Mouse (Mus musculus): ENCODE measurements around the gene Olfr1370. TPM values are rescaled to one million over a fixed set of nuclear protein-coding genes. Genes with fewer than 3 reads are reported as not detected.
"Not testable (repeated sequence)": the region's sequence is repeated elsewhere in the genome, so short reads cannot be mapped to it uniquely, and the experiment has no call there.

The Olfr1370 gene
- not detected in 2 replicates for polyA plus RNA-seq (2015; fragmentation: Nextera tagmentation; extraction: Ambion mirVana)

DNA sequence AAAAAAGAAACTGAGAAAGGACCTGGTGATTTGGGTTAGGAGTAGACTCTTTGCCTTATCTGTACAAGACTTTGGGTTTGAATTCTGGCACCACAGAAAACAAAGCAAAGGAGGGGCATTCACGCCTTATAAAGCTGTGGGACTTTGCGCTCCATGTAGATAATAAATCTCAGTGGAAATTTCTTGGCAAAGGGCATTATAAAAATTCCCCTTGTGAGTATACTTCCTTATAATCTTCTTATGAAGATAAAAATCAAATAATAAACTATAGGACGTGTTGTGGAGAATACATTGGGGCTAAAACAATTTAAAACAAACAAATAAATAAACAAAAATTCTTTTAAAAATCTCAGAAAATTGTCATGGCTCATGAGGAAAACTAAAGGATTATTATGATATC, at the start of gene Olfr1370:
Gene Olfr1370 (minus strand): TSS at position 101 of the 400 bp plus-strand sequence.
- 57% methylated on average over 3 of the region's 3 CpGs for WGBS (ENCODE audit: insufficient replicate concordance)

DNA sequence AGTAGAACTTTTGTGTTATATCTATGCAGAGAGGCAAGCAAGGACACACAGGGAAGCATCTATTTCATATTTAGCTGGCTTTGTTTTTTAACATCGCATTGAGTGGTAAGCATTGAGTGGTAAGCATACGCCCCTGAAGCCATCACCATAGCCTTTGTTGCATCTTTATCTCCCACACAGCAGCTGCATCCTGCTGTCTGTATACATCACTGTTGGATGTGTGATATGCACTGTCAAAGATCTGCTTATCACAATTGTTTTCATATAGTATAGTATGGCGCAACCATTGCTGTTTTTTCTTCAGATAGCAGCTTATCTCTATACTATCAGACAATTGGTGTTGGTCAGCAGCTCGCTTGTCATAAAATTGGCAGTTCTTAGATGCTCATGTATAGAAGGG, 39.4 kb upstream of the Olfr1370 start:
- Histone ChIP-seq H3K27ac (no peak overlapping the region), H3K9me3 (replicated peaks) (no peaks in the 10 kb centered on the region), H3K4me3 (replicated peaks) (no peak overlapping the region), H3K9ac (no peak overlapping the region), H3K4me1 (replicated peaks) (0 out of 2 replicates have a peak, but pooled peaks cover 6% of the 10 kb centered on the region), H3K4me2 (no peak overlapping the region), H3K36me3 (no peaks in the 10 kb centered on the region), H3K27me3 (no peaks in the 10 kb centered on the region)
- 20% methylated on average over 4 of the region's 4 CpGs for WGBS (ENCODE audit: insufficient replicate concordance)
- peak; percentile 74 for ATAC-seq (ENCODE audit: low read depth)
- DNase-seq, result no peak

More for the DNA sequence above, at the start of gene Olfr1370:
- no peaks in the 10 kb centered on the region for H3K27me3 ChIP-seq
- no peaks in the 10 kb centered on the region for H3K9me3 ChIP-seq (replicated peaks)
- no peak within 1 kb of the TSS for H3K4me3 ChIP-seq (replicated peaks)
- no peaks in the 10 kb centered on the region for H3K36me3 ChIP-seq
- H3K4me2 ChIP-seq, result no peak within 1 kb of the TSS
- no peaks in the 10 kb centered on the region for H3K4me1 ChIP-seq (replicated peaks)
- DNase-seq, result no peak
- H3K27ac ChIP-seq, result no peak within 1 kb of the TSS
- ATAC-seq (ENCODE audit: low read depth), result no peak
- no peak within 1 kb of the TSS for H3K9ac ChIP-seq

DNA sequence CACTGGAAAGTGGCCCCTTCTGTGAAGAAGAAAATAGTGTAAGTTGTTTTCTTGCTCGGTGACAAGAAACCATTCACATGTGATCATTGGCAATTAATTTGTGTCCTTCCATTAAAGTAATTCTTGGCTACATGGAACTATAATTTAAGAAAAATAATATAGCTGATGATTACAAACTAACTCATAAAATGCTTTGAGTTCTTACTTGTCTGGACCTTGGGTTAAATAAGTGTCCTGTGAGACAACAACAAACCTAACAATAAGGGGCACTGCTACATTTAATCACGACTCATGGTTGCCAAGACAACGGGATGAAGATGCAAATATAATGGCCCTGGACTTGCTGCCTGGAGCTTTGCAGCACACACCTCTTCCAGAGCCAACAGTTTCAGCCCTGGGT, 36.4 kb upstream of the Olfr1370 start, which contains the start of gene Olfr1369-ps1:
Gene Olfr1369-ps1 (plus strand): TSS at position 301 of the 400 bp plus-strand sequence.
- H3K4me2 ChIP-seq; H3K27me3 ChIP-seq; H3K9me3 ChIP-seq (replicated peaks); H3K36me3 ChIP-seq; DNase-seq; H3K9ac ChIP-seq; H3K4me1 ChIP-seq (replicated peaks); H3K27ac ChIP-seq; ATAC-seq (ENCODE audit: low read depth); H3K4me3 ChIP-seq (replicated peaks): not testable (repeated sequence)
- WGBS (ENCODE audit: insufficient replicate concordance), result 64% methylated on average over 3 of the region's 3 CpGs

DNA sequence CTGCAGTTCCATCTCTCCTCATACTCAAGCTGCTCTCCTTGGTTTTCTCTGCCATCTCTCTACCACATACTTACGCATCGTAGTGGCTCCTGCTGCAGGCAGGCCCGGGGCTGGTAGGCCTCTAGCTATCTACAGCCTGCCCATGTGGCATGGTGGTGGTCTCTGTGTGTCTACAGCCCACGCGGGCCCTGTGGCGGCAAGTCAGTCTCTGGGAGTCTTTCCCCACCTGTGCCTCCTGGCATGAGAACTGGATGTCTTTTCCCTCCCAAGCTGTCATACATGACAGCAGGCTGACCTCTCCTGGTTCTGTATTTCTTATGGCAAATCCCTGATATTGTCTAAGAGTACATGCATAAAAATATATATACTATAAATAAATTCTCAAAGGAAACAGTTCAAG, 35.7 kb upstream of the Olfr1370 start:
- 0 out of 2 replicates have a peak, but pooled peaks cover 6% of the 10 kb centered on the region for H3K4me1 ChIP-seq (replicated peaks)
- no peaks in the 10 kb centered on the region for H3K27me3 ChIP-seq
- H3K36me3 ChIP-seq, result no peaks in the 10 kb centered on the region
- no peak overlapping the region for H3K9ac ChIP-seq
- H3K4me3 ChIP-seq (replicated peaks), result no peak overlapping the region
- WGBS (ENCODE audit: insufficient replicate concordance), result 76% methylated on average over 6 of the region's 6 CpGs
- H3K27ac ChIP-seq, result no peak overlapping the region
- no peak for ATAC-seq (ENCODE audit: low read depth)
- no peak for DNase-seq
- no peaks in the 10 kb centered on the region for H3K9me3 ChIP-seq (replicated peaks)
- no peak overlapping the region for H3K4me2 ChIP-seq

DNA sequence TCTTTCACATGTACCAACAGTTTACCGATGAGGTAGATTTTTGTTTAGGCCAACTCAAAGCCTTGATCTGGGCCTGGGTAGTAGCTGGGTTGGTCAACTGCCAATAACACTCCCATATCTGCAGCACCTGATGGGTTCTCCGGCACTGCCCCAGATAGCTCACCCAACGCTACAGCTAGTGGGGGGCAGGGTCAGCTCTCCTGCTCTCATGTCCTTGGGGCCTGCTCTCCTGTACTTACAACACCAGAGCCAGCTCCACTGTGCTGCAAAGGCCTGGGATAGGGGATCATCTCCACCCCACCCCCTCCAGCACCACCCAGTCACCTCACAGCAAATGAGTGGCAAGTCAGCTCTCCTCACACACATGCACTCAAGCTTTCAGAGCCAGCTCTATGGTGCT, 35.0 kb upstream of the Olfr1370 start:
- H3K4me1 ChIP-seq (replicated peaks), result 0 out of 2 replicates have a peak, but pooled peaks cover 6% of the 10 kb centered on the region
- no peaks in the 10 kb centered on the region for H3K36me3 ChIP-seq
- no peak overlapping the region for H3K4me3 ChIP-seq (replicated peaks)
- 64% methylated on average over 3 of the region's 3 CpGs for WGBS (ENCODE audit: insufficient replicate concordance)
- no peak overlapping the region for H3K9ac ChIP-seq
- ATAC-seq (ENCODE audit: low read depth) (no peak; the same call in 1 of the 2 replicates), DNase-seq (no peak)
- no peaks in the 10 kb centered on the region for H3K9me3 ChIP-seq (replicated peaks)
- H3K27ac ChIP-seq, result no peak overlapping the region
- H3K27me3 ChIP-seq, result no peaks in the 10 kb centered on the region
- H3K4me2 ChIP-seq, result no peak overlapping the region

DNA sequence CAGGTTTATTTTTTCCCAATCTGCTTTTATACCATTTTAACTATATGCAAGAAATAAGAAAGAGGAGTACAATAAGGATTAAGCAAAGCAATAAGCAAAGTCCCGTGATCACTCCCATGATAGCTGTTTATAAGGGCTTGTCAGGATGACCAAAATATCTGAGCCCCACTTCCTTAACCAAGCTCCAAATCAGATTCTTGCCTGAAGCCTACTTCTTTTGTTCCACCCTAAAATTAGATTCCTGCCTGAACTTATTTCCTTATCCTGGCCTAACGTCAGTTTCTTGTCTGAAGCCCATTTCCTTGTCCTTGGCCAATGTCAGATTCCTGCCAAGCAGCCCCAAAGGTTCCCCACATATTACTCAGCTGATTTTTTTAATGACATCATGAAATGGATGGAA, 7.9 kb upstream of the Olfr1370 start:
- H3K36me3 ChIP-seq, result no peaks in the 10 kb centered on the region
- DNase-seq, result no peak
- H3K4me2 ChIP-seq, result no peak overlapping the region
- no peak overlapping the region for H3K4me3 ChIP-seq (replicated peaks)
- no peaks in the 10 kb centered on the region for H3K9me3 ChIP-seq (replicated peaks)
- no peaks in the 10 kb centered on the region for H3K4me1 ChIP-seq (replicated peaks)
- no peak overlapping the region for H3K27ac ChIP-seq
- no peak overlapping the region for H3K9ac ChIP-seq
- no peaks in the 10 kb centered on the region for H3K27me3 ChIP-seq
- ATAC-seq (ENCODE audit: low read depth), result no peak
- 37% methylated on average over 2 of the region's 2 CpGs for WGBS (ENCODE audit: insufficient replicate concordance)

DNA sequence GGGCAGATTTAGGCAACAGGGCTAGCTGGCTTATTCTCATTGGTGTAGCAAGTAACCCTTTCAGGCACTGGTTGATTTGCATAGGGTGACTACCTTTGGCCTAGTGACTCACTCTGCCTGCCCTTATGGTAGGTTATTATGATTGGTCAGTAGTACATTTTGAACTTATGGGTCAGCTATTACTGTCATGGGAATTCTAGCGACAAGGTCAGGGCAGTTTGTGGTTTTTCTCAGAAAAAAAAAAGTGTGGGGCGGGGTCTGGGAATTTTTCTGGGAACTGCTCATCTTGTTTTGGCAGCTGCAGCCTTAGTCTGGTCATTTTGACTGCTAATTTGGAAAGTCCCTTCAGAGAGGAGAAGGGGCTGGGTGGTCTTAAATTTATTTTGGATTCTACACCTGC, 8.7 kb downstream of the Olfr1370 start:
- Histone ChIP-seq H3K4me3 (replicated peaks) (no peak overlapping the region), H3K9ac (no peak overlapping the region), H3K27me3 (no peaks in the 10 kb centered on the region), H3K4me2 (no peak overlapping the region), H3K9me3 (replicated peaks) (no peaks in the 10 kb centered on the region), H3K4me1 (replicated peaks) (no peaks in the 10 kb centered on the region), H3K36me3 (no peaks in the 10 kb centered on the region), H3K27ac (no peak overlapping the region)
- 58% methylated on average over 2 of the region's 2 CpGs for WGBS (ENCODE audit: insufficient replicate concordance)
- no peak for ATAC-seq (ENCODE audit: low read depth)
- DNase-seq, result no peak

DNA sequence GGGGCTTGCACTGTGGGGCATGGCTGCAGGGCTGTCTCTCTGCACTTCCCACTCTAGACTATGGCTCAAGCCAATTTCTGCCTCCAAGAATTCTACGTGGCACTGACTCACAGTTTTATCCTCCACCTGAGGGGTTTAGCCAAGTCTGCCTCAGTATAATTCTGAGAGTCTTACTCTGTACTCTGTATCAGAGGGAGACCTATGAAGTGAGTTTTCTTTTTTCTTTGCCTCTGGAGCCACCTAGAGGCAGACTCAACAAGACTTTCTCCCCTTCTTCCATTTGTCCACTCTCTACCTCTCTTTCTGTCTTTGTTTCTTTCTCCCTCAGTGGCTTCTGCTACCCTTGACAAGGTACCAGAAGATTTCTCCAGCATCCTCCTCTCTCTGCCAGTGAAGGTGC, 24.6 kb downstream of the Olfr1370 start:
- Histone ChIP-seq H3K36me3 (no peaks in the 10 kb centered on the region), H3K9me3 (replicated peaks) (no peaks in the 10 kb centered on the region), H3K27ac (no peak overlapping the region), H3K4me2 (no peak overlapping the region), H3K4me1 (replicated peaks) (no peaks in the 10 kb centered on the region), H3K9ac (no peak overlapping the region), H3K27me3 (no peaks in the 10 kb centered on the region), H3K4me3 (replicated peaks) (no peak overlapping the region)
- WGBS (ENCODE audit: insufficient replicate concordance), result 44% methylated on average over 1 of the region's 1 CpGs
- DNase-seq (no peak), ATAC-seq (ENCODE audit: low read depth) (no peak)

DNA sequence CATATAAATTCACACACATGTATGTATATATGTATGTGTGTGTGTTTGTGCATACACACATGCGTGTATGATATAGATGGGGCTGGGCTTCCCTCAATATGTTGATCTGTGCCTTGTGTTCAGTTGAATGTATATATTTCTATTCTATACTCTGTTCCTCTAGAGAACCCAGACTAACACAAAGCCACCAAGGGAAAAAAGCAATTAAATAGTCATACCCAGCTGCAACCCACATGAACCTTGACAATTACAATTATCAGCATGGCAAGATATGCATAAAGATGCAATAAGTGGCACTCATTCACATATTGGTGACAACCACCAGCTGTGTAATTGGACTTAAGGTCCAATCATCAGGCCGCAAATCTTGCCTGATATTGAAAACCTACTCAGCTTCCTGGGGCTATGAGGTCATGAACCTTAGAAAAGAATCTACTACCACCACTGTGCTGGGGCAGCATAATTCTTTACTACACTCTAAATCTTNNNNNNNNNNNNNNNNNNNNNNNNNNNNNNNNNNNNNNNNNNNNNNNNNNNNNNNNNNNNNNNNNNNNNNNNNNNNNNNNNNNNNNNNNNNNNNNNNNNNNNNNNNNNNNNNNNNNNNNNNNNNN, 34.1 kb downstream of the Olfr1370 start:
- Histone ChIP-seq H3K4me1 (replicated peaks) (no peaks in the 10 kb centered on the region), H3K4me2 (no peak overlapping the region), H3K4me3 (replicated peaks) (no peak overlapping the region), H3K9ac (no peak overlapping the region), H3K27me3 (no peaks in the 10 kb centered on the region), H3K36me3 (no peaks in the 10 kb centered on the region), H3K9me3 (replicated peaks) (no peaks in the 10 kb centered on the region), H3K27ac (no peak overlapping the region)
- ATAC-seq (ENCODE audit: low read depth) (no peak), DNase-seq (no peak)
- WGBS (ENCODE audit: insufficient replicate concordance), result 85% methylated on average over 2 of the region's 2 CpGs

DNA sequence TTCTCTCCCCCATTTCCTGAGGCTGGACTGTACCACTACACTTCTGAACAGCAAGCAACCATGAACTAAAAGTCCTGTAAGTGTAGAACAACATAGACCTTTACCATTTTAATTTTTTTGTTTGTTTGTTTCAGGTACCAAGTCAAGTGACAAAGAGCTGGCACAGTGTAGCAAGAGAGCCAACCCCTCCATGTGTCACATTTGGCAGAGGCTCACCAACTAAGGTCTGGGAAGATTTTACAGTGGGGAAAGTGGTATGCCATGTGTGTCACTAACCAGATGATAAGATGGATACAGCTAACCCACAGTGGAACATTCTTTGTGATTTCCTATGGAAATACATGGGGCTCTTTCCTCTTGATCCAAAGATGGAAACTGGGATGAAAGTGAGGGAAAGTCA, 38.8 kb downstream of the Olfr1370 start:
- Histone ChIP-seq H3K27me3 (no peaks in the 10 kb centered on the region), H3K4me3 (replicated peaks) (no peak overlapping the region), H3K9me3 (replicated peaks) (no peaks in the 10 kb centered on the region), H3K36me3 (no peaks in the 10 kb centered on the region), H3K27ac (no peak overlapping the region), H3K4me1 (replicated peaks) (no peaks in the 10 kb centered on the region), H3K9ac (no peak overlapping the region), H3K4me2 (no peak overlapping the region)
- DNase-seq, result no peak
- no peak for ATAC-seq (ENCODE audit: low read depth)

DNA sequence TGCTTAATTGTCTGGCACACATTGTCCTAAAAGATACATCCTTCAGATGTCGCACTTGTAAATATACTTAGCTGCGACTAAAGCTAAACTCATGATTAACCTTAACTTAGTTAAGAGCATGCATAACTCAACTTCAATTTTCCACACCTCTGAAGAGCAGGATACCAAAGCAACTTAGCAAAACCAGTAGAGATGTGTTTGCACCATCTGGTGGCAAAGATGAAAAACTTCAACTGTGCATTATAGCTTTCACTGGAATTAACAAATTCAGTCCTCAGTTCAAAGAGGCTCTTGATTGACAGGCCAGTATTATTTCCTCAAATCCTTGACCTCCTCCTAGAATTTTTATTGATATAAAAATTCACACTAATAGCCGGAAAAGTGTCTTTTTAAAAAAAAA, 39.7 kb downstream of the Olfr1370 start:
- no peaks in the 10 kb centered on the region for H3K36me3 ChIP-seq
- no peak for DNase-seq
- no peak overlapping the region for H3K9ac ChIP-seq
- H3K4me1 ChIP-seq (replicated peaks), result no peaks in the 10 kb centered on the region
- no peaks in the 10 kb centered on the region for H3K9me3 ChIP-seq (replicated peaks)
- ATAC-seq (ENCODE audit: low read depth), result no peak
- no peaks in the 10 kb centered on the region for H3K27me3 ChIP-seq
- no peak overlapping the region for H3K4me3 ChIP-seq (replicated peaks)
- no peak overlapping the region for H3K4me2 ChIP-seq
- H3K27ac ChIP-seq, result no peak overlapping the region
- WGBS (ENCODE audit: insufficient replicate concordance), result 59% methylated on average over 3 of the region's 3 CpGs

DNA sequence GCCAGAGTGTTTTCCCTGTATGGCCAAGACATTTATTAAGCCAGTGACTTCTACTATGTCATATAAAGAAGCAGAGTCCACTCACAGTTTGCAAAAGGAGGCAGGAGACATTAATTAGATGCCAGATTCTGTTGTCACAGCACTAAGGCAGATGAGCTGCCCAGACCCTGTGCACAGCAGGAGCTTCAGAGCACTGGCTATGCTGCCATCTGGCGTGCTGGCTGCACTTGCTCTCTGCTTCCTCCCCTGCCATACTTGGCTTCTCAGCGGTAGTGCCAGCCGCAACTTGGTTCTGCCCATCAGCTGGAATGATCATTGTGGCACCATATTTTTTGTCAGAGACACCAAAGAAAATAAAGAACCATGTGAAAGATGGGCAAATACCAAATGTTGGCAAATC, 41.6 kb downstream of the Olfr1370 start:
- Histone ChIP-seq H3K9ac (no peak overlapping the region), H3K4me2 (no peak overlapping the region), H3K4me1 (replicated peaks) (no peaks in the 10 kb centered on the region), H3K27ac (no peak overlapping the region), H3K36me3 (no peaks in the 10 kb centered on the region), H3K9me3 (replicated peaks) (no peaks in the 10 kb centered on the region), H3K27me3 (no peaks in the 10 kb centered on the region), H3K4me3 (replicated peaks) (no peak overlapping the region)
- ATAC-seq (ENCODE audit: low read depth) (no peak), DNase-seq (no peak)
- WGBS (ENCODE audit: insufficient replicate concordance), result 64% methylated on average over 3 of the region's 3 CpGs
